Mouse (Mus musculus) testis, adult 2 months (tissue): ENCODE data around the gene Swsap1.

Experiments
- CTCF ChIP-seq: fragments of 200-500 bp; IDR thresholded peaks from 2 replicates; pipeline ENCODE4 v1.5.1; 2012; ENCODE audit warnings: low read depth, mild to moderate bottlenecking, inconsistent platforms, low read length, moderate library complexity; ENCODE audit not compliant: control insufficient read depth, insufficient read depth, insufficient replicate concordance
- POLR2A ChIP-seq: fragments of 200-500 bp; IDR thresholded peaks from 2 replicates; pipeline ENCODE4 v1.6.1; 2012; ENCODE audit warnings: low read depth, mild to moderate bottlenecking, inconsistent platforms, low read length, moderate library complexity; ENCODE audit not compliant: control insufficient read depth

DNA sequence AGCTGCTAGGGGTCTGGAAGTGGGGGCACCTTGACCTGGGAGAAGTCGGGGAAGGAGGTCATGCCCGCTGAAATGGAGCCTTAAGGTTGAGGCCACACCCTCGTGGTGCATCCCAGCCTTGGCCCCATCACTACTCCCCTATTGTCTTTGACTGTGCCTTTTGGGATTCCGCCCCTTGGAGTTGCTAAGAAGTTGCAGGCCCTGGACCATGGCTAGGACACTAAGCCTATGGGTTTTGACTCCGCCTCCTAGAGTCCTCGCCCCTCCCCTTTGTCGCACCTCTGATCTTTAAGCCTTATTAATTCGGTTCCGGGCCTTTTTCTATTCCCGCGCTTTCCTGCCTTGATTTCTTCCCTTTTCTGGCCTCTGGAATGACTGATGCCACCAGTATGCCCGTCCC is 11.9 kb upstream of the Swsap1 start:
- TF ChIP-seq CTCF (no peak), POLR2A (no peak)
